Mouse (Mus musculus) c-Kit-negative CD71-positive TER-119-positive erythroid progenitor cells, embryonic 14.5 days (primary cell): ENCODE measurements around the gene Rac1.
"Not testable (repeated sequence)": the region's sequence is repeated elsewhere in the genome, so short reads cannot be mapped to it uniquely, and the experiment has no call there.

Source experiments
- DNase-seq: peaks from one replicate; pipeline ENCODE4 v3.0.0-alpha.2; 2013; ENCODE audit warnings: low read depth, low spot score

The Rac1 gene

GRCm38 (mm10) chr5:143526698-143527331 lies 1.0 kb downstream of the Rac1 start:
- no peak for DNase-seq

GRCm38 (mm10) chr5:143525454-143526225 lies 2.2 kb downstream of the Rac1 start:
- DNase-seq = no peak

DNA sequence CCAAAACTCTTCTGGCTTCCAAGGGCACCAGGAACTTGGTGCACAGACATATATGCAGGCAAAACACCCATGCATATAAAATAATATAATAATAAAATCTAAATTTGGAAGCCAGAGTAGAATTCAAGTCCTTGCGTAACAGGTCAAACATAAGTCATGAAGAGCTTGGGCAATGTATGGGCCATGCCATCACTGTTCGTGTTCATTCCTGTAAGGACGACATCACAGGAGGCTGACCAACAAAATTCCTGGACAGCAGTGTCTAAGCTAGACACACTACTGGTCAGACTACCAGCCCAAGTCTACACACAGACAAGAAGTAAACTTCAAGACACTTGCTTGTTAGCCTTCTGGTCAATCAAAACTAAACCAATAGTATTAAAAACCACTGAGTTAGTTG lies 5.0 kb downstream of the Rac1 start:
- DNase-seq = no peak

DNA sequence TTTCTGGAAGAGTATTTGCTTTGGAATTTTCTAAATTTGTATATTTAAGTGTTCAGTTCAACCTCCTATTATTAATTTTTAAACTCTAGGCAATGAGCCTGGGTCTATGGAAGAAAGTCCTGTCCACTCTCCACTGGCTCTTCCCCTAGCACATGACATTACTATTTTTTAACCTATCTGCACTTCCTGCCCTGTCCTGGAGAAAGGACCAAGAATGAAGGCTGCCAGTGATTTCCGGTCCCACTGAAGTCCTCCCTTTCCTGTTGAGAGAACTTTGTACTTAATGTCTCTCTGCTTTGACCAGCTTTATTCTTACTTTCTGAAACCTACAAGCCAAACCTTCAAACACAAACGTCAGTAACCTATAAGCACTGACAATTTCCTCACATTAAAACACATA lies 7.4 kb downstream of the Rac1 start:
- DNase-seq = no peak

DNA sequence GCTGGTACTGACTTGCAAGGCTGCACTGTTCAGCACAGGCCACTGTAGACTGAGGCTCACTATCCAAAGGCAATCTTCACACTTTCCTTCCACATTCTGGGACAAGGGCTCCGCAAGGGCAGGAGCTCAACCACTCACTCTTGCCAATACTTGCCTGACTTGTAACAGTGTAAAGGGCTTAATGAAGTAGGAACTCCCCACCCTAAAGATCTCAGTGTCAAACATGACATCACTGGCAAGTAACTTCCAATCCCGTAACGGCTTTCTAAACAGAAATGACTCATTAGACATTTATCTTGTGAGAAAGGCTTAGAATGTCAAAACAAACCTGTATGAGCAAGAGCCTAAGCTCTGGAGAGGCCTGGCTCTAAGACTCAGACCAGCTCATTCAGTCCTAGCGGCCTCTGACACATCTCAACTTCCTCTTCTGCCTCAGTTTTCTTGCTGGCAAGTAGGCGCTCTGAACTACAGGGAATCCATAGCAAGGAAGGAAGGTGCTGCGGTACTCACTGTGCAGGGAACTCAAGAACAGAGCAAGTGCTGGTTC lies 9.7 kb downstream of the Rac1 start:
- DNase-seq = no peak

- no peak for DNase-seq
Measured at GRCm38 (mm10) chr5:143517436-143517835, 10.4 kb downstream of the Rac1 start.

GRCm38 (mm10) chr5:143517005-143517404 lies 10.8 kb downstream of the Rac1 start:
- DNase-seq = no peak

DNA sequence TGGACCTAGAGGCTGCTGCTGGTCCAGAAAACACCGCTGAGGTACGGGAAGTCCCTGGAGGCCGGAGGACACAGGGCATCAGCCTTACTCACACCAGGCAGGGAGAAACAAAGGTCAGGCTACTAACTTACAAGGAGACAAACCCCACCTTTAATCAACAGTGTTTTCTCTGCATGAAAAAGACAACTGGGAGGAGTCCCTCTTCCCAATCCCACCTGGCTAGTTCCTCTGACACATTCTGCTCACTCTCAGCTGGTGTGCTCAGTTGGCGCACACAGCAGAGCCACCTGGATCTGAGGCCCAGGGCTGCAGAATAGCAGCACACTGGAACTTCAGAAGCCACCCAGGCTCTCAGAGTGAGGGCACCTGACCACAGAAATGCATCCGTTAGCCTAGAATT lies 13.0 kb downstream of the Rac1 start:
- DNase-seq = no peak

DNA sequence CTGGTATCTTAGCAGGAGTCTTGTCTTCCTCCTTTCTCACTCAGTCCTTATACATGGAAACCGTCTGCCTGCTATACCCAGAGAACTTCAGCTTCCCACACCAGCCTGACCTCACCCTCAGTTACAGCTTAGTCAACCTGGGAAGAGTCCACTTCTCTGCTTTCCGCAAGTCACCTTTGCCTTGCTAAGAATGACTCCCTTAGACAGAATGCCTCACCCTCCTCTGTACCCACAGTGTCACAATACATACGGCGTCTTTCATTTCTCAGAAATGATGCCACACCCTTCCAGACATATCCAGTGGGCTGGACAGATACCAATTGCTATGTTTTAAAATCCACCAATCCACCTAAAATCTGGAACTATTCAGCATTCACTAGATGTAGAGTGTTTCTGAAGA lies 15.5 kb downstream of the Rac1 start:
- no peak for DNase-seq

DNA sequence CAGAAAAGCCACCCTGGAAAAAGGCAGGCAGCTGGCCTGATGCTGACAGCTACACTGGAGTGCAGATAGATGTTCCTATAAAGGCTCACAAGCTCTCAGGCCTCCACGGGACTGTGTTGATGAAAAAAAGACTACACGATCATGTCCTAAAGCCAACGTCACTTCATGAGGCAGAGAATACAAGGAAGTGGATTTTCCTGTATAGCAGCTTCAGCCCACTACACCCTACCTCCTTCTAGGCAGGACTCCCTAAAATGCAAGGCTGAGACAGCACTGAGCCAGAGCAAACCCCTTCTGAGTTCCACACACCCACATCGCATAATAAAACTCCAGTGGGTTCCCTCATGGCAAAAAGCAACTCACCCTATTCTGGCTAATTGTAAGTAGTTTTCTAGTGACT lies 16.3 kb downstream of the Rac1 start:
- no peak for DNase-seq

DNA sequence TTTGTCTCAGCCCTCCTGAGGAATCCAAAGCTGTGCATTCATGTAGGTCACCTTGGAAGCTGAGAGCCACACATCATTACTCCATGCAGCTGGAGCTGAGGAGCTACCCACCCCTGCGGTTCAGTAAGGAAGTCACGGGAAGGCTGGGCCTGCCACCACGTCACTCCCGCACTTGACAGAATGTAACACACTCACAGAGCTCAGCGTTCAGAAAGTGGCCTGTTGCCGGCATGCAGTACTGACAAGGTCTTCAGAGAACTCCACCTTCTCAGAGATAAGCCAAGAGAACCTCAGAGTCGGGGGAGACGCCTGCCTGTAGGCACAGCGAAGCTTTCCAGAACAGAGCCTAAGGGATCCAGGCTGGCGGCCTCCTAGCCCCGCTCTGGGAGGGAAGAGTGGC lies 18.1 kb downstream of the Rac1 start:
- DNase-seq = peak; percentile 39

- no peak for DNase-seq
Measured at GRCm38 (mm10) chr5:143509294-143509693, 18.5 kb downstream of the Rac1 start.

- DNase-seq = no peak
Measured at GRCm38 (mm10) chr5:143505545-143505944, 22.3 kb downstream of the Rac1 start.

- DNase-seq = no peak
Measured at GRCm38 (mm10) chr5:143505056-143505455, 22.8 kb downstream of the Rac1 start.

- DNase-seq = no peak
Measured at GRCm38 (mm10) chr5:143504453-143504852, 23.4 kb downstream of the Rac1 start.

DNA sequence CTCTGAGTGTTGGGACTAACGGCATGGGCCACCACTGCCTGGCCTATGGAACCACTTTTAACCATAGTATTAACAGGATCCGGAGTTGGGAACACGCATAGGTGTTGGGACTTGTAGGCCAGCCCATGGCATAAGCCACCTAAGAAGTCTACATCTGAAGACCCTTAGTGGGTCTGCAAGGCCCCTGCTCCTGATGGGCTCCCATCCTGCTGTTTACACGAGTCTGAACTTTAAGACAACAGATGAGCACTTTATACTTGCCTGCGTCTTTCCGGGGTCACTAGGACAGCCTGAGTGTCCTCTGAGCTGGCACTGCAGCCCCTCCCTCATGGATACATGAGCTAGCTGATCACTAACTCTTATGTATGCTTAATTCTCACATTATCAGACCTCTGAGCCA lies 24.1 kb downstream of the Rac1 start:
- DNase-seq = no peak

GRCm38 (mm10) chr5:143502899-143503557 lies 24.8 kb downstream of the Rac1 start:
- DNase-seq = no peak

GRCm38 (mm10) chr5:143501649-143502048 lies 26.2 kb downstream of the Rac1 start:
- no peak for DNase-seq

- DNase-seq = no peak
Measured at GRCm38 (mm10) chr5:143501140-143501539, 26.7 kb downstream of the Rac1 start.

DNA sequence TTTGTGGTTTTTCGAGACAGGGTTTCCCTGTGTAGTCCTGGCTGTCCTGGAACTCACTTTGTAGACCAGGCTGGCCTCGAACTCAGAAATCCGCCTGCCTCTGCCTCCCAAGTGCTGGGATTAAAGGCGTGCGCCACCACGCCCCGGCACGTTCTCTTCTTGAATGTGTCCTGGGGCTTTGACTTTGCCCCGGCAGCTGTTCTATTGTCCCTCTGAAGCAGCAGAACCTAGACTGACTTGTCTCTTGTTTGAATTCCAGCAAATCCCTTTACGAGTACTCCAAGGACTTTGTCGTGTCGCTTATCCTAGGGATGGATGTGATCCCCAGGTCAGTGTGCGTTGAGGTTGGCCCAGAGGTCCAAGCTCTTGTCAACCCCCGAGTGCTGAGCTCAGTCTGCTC lies 27.1 kb downstream of the Rac1 start:
- DNase-seq = not testable (repeated sequence)

GRCm38 (mm10) chr5:143499686-143500085 lies 28.1 kb downstream of the Rac1 start:
- no peak for DNase-seq

DNA sequence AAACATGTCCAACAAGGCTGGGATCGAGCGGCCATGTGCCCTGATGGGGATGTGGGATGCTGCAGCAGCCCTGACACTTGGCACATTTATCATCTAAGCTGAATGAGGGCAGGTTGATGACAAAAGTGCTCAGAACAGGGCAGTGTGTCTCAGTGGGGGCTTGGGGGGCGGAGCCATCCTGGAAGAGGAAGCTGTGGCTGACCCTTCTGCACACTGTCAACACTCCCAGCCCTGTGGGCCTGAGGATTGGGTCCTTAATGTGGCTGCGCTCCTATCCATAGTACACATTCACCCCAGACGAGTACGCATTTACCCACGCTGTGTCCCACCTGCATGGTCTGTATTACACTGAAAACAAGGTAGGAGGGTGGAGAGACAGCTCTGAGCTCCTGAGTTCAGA lies 28.6 kb downstream of the Rac1 start:
- DNase-seq = no peak

GRCm38 (mm10) chr5:143497451-143497850 lies 30.4 kb downstream of the Rac1 start:
- no peak for DNase-seq
